Comparison of ENCODE assay signal across 16 mouse cellular contexts in the genomic region with DNA sequence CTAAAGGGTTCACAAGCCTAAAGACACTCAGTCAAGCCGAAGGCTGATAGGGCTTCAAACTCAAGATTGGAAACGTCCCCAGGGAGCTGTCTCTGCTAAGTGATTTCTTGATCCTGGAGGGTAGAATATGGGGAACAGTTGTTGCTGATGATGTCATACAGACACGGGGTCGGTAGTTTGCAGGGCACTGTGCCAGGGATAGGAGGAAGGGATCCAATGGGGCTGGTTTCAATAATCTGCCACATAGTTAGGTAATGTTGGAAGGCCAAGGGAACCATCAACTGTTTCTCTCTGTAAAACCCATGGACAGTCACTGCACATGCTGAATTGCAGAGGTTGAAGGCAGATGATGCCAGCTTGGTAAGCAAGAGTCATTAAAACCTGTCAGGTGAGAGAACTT.
DNase-seq lines count a peak whose midpoint lies in the region; ATAC-seq and TF ChIP-seq lines count a peak whose summit lies in the region.
"Had no signal": no experiment of that assay in that cellular context is flagged by ENCODE, and none has a peak within 500 bp of the region (broad histone marks: within the 10 kb centered on the region; RNA-seq: fewer than 3 reads in every experiment).

No protein-coding gene starts in this region.

- H3K9me3 ChIP-seq in heart, embryonic 12.5 days (replicated peaks): no peaks in the 10 kb centered on the region
- H3K9me3 ChIP-seq in kidney, embryonic 14.5 days (ENCODE audit: control insufficient read depth, low read length): no peaks in the 10 kb centered on the region
- no peaks in the 10 kb centered on the region for H3K9me3 ChIP-seq in lung, postnatal 0 days (ENCODE audit: low read length)
- H3K9me3 ChIP-seq in stomach, embryonic 16.5 days (replicated peaks; ENCODE audit: control insufficient read depth, low read length): no peaks in the 10 kb centered on the region
- H3K9me3 ChIP-seq: hindbrain, embryonic 15.5 days; megakaryocyte, embryonic 14.5 days; neural tube, embryonic 13.5 days had no signal

- peak; percentile 75 for DNase-seq in heart, adult 11 months
- DNase-seq in kidney, postnatal 25 days: no peak
- DNase-seq in lung, postnatal 0 days (ENCODE audit: low spot score): no peak
- no peak for DNase-seq in lung, postnatal 14 days
- DNase-seq in cerebellum, adult 2 months: no peak
- DNase-seq: adrenal gland, postnatal 10 days; B cell, adult 2 months; cerebellum, adult 9-11 months; gastrocnemius, postnatal 25 days; spleen, adult 18-20 months had no signal

- no peak for TF ChIP-seq POLR2A in cerebellum, adult 2 months (IDR thresholded peaks at IDR 0.05; ENCODE audit: borderline replicate concordance, insufficient read depth, low read length)

- H3K9ac ChIP-seq in heart, embryonic 12.5 days: no peak overlapping the region
- H3K9ac ChIP-seq in kidney, embryonic 14.5 days (ENCODE audit: low read depth, low read length): no peak overlapping the region
- no peak overlapping the region for H3K9ac ChIP-seq in lung, postnatal 0 days (replicated peaks; ENCODE audit: low read depth)
- no peak overlapping the region for H3K9ac ChIP-seq in stomach, embryonic 16.5 days (ENCODE audit: low read length)
- H3K9ac ChIP-seq: hindbrain, embryonic 15.5 days; neural tube, embryonic 13.5 days had no signal

- H3K4me3 ChIP-seq in heart, embryonic 12.5 days: no peak overlapping the region
- H3K4me3 ChIP-seq in kidney, embryonic 14.5 days (ENCODE audit: low read length): no peak overlapping the region
- H3K4me3 ChIP-seq in lung, postnatal 0 days (ENCODE audit: low read depth, low read length): no peak overlapping the region
- no peak overlapping the region for H3K4me3 ChIP-seq in stomach, embryonic 16.5 days (replicated peaks; ENCODE audit: low read length)
- H3K4me3 ChIP-seq in cerebellum, adult 2 months (replicated peaks; ENCODE audit: insufficient read depth, low read depth, low read length): no peak overlapping the region
- H3K4me3 ChIP-seq: hindbrain, embryonic 15.5 days; megakaryocyte, embryonic 14.5 days; neural tube, embryonic 13.5 days had no signal

- peaks cover 7% of the 10 kb centered on the region; the same call in 1 of the 2 replicates for H3K4me1 ChIP-seq in heart, embryonic 12.5 days (replicated peaks)
- no peaks in the 10 kb centered on the region; the same call in 1 of the 2 replicates for H3K4me1 ChIP-seq in kidney, embryonic 14.5 days (ENCODE audit: control insufficient read depth, insufficient read depth, low read length)
- peaks cover 3% of the 10 kb centered on the region; the same call in 1 of the 2 replicates for H3K4me1 ChIP-seq in lung, postnatal 0 days (ENCODE audit: insufficient read depth, low read depth, low read length)
- H3K4me1 ChIP-seq in stomach, embryonic 16.5 days (ENCODE audit: control insufficient read depth, insufficient read depth, low read length): no peaks in the 10 kb centered on the region
- peaks cover 3% of the 10 kb centered on the region; the same call in 1 of the 2 replicates for H3K4me1 ChIP-seq in cerebellum, adult 2 months (ENCODE audit: control insufficient read depth, insufficient read depth, low read length)

- TF ChIP-seq CTCF in lung, postnatal 0 days (IDR thresholded peaks at IDR 0.05): no peak
- no peak for TF ChIP-seq CTCF in cerebellum, adult 2 months (IDR thresholded peaks at IDR 0.05; ENCODE audit: borderline replicate concordance, insufficient read depth, low read depth, low read length)

- no peak for ATAC-seq in heart, embryonic 12.5 days (ENCODE audit: insufficient number of reproducible peaks, low FRiP score)
- ATAC-seq in kidney, embryonic 14.5 days (ENCODE audit: low FRiP score, low TSS enrichment): no peak
- no peak for ATAC-seq in lung, postnatal 0 days
- ATAC-seq in stomach, embryonic 16.5 days (ENCODE audit: insufficient read depth, low FRiP score): no peak

- no peak for TF ChIP-seq EP300 in lung, postnatal 0 days (IDR thresholded peaks at IDR 0.05)

- 53% methylated on average over 4 of the region's 4 CpGs for WGBS in heart, embryonic 12.5 days
- WGBS in kidney, embryonic 14.5 days: 87% methylated on average over 4 of the region's 4 CpGs
- 45% methylated on average over 4 of the region's 4 CpGs for WGBS in lung, postnatal 0 days
- 54% methylated on average over 4 of the region's 4 CpGs for WGBS in stomach, embryonic 16.5 days
- 46% methylated on average over 4 of the region's 4 CpGs for WGBS in cerebellum, adult 2 months

- H3K27me3 ChIP-seq in heart, embryonic 12.5 days (replicated peaks): no peaks in the 10 kb centered on the region
- H3K27me3 ChIP-seq in kidney, embryonic 14.5 days (ENCODE audit: control insufficient read depth, insufficient read depth, low read length): no peaks in the 10 kb centered on the region
- H3K27me3 ChIP-seq in lung, postnatal 0 days (replicated peaks; ENCODE audit: insufficient read depth, low read length): no peaks in the 10 kb centered on the region
- no peaks in the 10 kb centered on the region for H3K27me3 ChIP-seq in stomach, embryonic 16.5 days (ENCODE audit: control insufficient read depth, insufficient read depth, low read length)
- H3K27me3 ChIP-seq in cerebellum, adult 2 months (ENCODE audit: control insufficient read depth, insufficient read depth, low read length): no peaks in the 10 kb centered on the region
- H3K27me3 ChIP-seq: hindbrain, embryonic 15.5 days; megakaryocyte, embryonic 14.5 days; neural tube, embryonic 13.5 days had no signal

- H3K27ac ChIP-seq in heart, embryonic 12.5 days (ENCODE audit: poor library complexity, severe bottlenecking): no peak overlapping the region
- H3K27ac ChIP-seq in kidney, embryonic 14.5 days (ENCODE audit: low read depth, low read length): 0 out of 2 replicates have a peak overlapping the region, but pooled peaks have one; percentile 48
- peak overlapping the region; percentile 11 for H3K27ac ChIP-seq in lung, postnatal 0 days (ENCODE audit: low read length)
- 0 out of 2 replicates have a peak overlapping the region, but pooled peaks have one; percentile 38 for H3K27ac ChIP-seq in stomach, embryonic 16.5 days (ENCODE audit: low read length)
- no peak overlapping the region for H3K27ac ChIP-seq in cerebellum, adult 2 months (ENCODE audit: insufficient read depth, low read length)
- H3K27ac ChIP-seq: hindbrain, embryonic 15.5 days; neural tube, embryonic 13.5 days had no signal

- H3K4me2 ChIP-seq in heart, embryonic 12.5 days: no peak overlapping the region
- no peak overlapping the region for H3K4me2 ChIP-seq in kidney, embryonic 14.5 days (replicated peaks; ENCODE audit: low read depth, low read length)
- H3K4me2 ChIP-seq in lung, postnatal 0 days (replicated peaks; ENCODE audit: low read depth, low read length): no peak overlapping the region
- no peak overlapping the region for H3K4me2 ChIP-seq in stomach, embryonic 16.5 days (ENCODE audit: low read depth, low read length)
- H3K4me2 ChIP-seq: hindbrain, embryonic 15.5 days; neural tube, embryonic 13.5 days had no signal

- H3K36me3 ChIP-seq in heart, embryonic 12.5 days: no peaks in the 10 kb centered on the region
- peaks cover 7% of the 10 kb centered on the region; the same call in 1 of the 2 replicates for H3K36me3 ChIP-seq in kidney, embryonic 14.5 days (ENCODE audit: control insufficient read depth, insufficient read depth, low read length)
- H3K36me3 ChIP-seq in lung, postnatal 0 days (ENCODE audit: insufficient read depth, low read length): peaks cover 6% of the 10 kb centered on the region; the same call in 1 of the 2 replicates
- H3K36me3 ChIP-seq in stomach, embryonic 16.5 days (ENCODE audit: control insufficient read depth, insufficient read depth, low read length): no peaks in the 10 kb centered on the region
- H3K36me3 ChIP-seq: hindbrain, embryonic 15.5 days had no signal

Comparison
In these comparisons a context has a peak if more than half of its experiments do, and no peak if none do; other contexts are left out.
1. H3K27ac ChIP-seq: peak in kidney, embryonic 14.5 days (single experiment), lung, postnatal 0 days (single experiment) and stomach, embryonic 16.5 days (single experiment); none in heart, embryonic 12.5 days (single experiment) and cerebellum, adult 2 months (single experiment).